Mouse (Mus musculus) G1E (cell line): ENCODE measurements around the gene 1700024G13Rik.

Experiments used
- CTCF ChIP-seq: IDR thresholded peaks from 2 replicates; pipeline ENCODE4 v1.5.1; 2012; ENCODE audit warnings: low read depth, low read length, inconsistent platforms, mixed read lengths
- GATA2 ChIP-seq: IDR thresholded peaks from 2 replicates; pipeline ENCODE4 v1.6.1; 2012; ENCODE audit warnings: low read depth, low read length, inconsistent platforms, borderline replicate concordance
- TAL1 ChIP-seq: conservative IDR thresholded peaks from 2 replicates; pipeline ENCODE4 v1.6.1; 2012; ENCODE audit warnings: low read depth, low read length, inconsistent platforms, mixed read lengths

DNA sequence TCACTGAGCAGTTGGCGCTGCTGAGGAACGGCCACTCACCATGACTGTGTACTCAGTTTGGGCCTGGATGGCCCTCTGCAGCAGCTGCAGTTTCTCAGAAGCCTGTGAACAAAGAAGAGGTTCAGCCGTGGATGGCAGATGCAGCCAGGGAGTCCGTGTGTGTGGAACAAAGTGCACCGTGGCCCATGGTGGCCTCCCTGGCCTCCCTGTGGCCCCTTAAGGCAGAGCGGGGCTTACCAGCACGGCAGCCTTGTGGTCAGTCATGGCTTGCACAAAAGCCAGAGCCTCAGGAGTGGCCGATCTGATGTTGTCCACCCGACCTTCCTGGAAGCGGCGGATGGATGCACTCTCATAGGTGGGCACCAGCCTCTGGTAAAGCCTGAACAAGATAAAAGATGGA, 30.6 kb upstream of the 1700024G13Rik start:
- TF ChIP-seq CTCF (no peak), GATA2 (no peak), TAL1 (no peak)
